Mouse (Mus musculus) 3134 (cell line): ENCODE results near the gene Olfr297.

Experiments used
- DNase-seq: peaks from one replicate; pipeline ENCODE4 v3.0.0-alpha.2; 2011; ENCODE audit warnings: low spot score; ENCODE audit not compliant: insufficient read length; ENCODE audit errors: extremely low read depth

Olfr297 gene

DNA sequence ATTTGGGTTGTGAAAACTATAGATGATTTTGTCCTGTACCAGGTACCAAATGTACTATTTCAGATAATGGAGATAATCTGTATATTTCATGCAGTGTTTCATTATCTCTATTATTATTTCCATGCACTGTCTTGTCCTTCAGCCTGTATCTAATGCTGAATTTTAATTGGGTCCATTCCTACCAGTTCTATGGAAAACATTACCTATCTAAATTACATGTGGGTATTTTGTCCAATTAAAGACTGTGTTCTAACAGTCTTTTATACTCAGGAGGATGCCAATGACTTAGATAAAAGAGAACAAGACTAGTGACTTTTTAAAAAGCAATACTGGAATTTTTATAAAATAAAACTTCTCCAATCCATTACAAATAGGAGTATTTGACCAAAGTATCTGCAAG is at the start of gene Olfr297:
Gene Olfr297 (plus strand): TSS at position 301 of the 400 bp plus-strand sequence.
- no peak for DNase-seq

DNA sequence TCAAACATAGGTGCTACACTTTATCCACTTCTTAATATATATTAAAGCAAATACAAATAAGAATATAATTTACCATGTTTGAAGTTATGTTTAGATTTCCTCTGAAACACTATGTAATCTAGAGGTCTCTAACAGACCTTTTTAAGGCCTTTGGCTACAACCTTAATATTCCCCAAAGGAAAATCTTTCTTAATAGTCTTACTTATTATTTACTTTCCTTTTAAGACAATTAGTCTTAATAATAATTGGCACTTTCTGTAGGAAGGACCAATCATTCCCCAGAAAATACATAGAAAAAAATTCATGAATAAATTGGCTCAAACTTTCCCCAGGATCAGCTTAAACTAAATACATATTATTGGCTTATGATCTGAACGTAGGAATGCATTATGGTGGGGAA is 27.4 kb upstream of the Olfr297 start, which contains the start of gene Olfr298:
Gene Olfr298 (minus strand): TSS at position 101 of the 400 bp plus-strand sequence.
- DNase-seq: no peak
